Mouse (Mus musculus) heart, postnatal 14 days (tissue): ENCODE measurements at regions not wholly inside any gene's neighbourhood (a gene's known extent, or its start where the extent isn't known, plus 50 kb on each side); places are given as distances from the start of the nearest gene placed in this dataset.
"Not testable (repeated sequence)": the region's sequence is repeated elsewhere in the genome, so short reads cannot be mapped to it uniquely, and the experiment has no call there.

ENCODE experiments used
- DNase-seq, 2 experiments: peaks; one replicate each; pipeline ENCODE4 v3.0.0; 2021 to 2022
- intact Hi-C: fragments of 180-260 bp; cut with DNase I; formaldehyde crosslinking; loops from one replicate; pipeline ENCODE4 v1.15.1; 2025

DNA sequence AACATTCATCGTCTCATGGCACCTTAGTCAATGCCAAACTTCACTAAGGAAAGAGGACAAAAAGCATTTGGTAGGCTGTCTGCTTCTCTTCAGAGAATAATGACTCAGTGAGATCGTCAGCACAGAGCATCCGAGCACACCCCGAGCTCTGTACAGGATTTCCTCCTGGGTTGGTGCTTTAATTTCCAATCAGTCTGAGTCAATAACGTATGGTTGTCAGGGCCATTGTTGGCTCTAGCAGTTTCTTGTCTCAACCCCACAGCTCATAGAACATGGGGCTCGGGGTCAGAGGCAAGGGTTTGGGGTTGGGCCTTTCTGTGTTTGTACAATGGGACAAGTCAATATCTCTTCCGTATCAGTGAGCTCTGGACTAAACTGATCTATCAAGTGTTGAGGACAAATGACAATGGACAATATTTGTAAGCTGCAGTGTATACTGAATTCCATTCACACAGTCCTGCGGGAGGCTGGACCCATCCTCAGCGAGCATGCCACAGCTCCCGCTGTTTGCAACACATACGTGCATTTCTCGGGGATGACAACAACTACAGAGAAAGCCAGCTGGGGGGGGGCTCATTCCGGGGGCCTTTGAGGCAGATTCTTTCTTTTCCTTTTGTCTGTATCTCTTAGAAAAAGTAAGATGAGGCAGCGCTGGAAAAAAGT is 116.8 kb upstream of the Cdk6 start:
- intact Hi-C loops: loop anchor here (2.0 to 5.0 kb wide), 2 partner anchors 118 to 293 kb away; no protein-coding TSS in a partner anchor
- not testable (repeated sequence) for DNase-seq

- not testable (repeated sequence) for DNase-seq
- intact Hi-C loops: loop anchor here (2.0 to 5.0 kb wide), 2 partner anchors 117 to 292 kb away; no protein-coding TSS in a partner anchor
These were observed 115.9 kb upstream of the Cdk6 start for GRCm38 (mm10) chr5:3225358-3225757.

DNA sequence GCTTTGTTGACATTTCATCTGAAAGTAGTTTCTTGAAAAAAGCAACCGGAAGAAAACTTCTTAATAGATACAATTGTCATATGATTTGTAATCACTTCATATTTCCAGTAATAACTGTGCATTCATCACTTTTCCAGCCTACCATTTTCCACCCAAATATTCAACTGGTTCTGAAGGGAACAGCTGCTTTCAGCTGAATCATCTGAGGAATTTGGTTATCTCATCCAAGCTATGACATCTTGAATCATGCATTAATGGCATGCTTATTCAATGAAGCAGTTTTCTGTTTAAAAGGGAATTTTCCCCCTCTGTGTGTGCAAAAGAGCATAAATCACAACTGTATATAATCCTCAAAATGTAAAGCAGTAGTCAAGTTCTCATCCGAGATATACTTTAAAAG is 97.2 kb upstream of the Cdk6 start:
- intact Hi-C loops, DNase-seq: not testable (repeated sequence)

GRCm38 (mm10) chr5:3247333-3247732 is 94.0 kb upstream of the Cdk6 start:
- DNase-seq: no peak
- intact Hi-C loops: no loop called here

- intact Hi-C loops: no loop called here
- DNase-seq: no peak
These were observed 91.0 kb upstream of the Cdk6 start for GRCm38 (mm10) chr5:3250273-3250672.

- intact Hi-C loops: no loop called here
- DNase-seq: no peak
These were observed 81.0 kb upstream of the Cdk6 start for GRCm38 (mm10) chr5:3260289-3260688.

- DNase-seq: not testable (repeated sequence)
These were observed 76.1 kb upstream of the Cdk6 start for GRCm38 (mm10) chr5:3264988-3265738.

DNA sequence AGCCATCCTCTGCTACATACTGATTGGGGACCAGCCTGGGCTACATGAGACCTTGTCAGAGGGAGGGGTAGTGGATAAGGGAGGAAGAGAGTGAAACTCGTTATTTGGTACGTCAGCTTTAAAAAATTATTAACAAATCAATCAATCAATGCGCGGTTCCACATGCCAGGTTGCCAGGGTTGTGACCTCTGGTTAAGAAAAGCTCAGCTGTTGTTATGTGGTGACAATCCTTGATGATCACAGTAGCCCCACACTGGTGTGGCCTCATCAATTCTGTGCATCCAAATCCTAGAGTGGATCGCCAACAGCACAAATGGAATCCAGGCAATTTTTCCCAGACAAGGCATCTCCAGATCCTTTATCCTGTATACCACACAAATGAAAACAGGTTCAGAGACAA is 74.3 kb upstream of the Cdk6 start:
- DNase-seq: no peak
- intact Hi-C loops: no loop called here

More at GRCm38 (mm10) chr5:3264988-3265738, 76.1 kb upstream of the Cdk6 start:
- intact Hi-C loops: not testable (repeated sequence)

DNA sequence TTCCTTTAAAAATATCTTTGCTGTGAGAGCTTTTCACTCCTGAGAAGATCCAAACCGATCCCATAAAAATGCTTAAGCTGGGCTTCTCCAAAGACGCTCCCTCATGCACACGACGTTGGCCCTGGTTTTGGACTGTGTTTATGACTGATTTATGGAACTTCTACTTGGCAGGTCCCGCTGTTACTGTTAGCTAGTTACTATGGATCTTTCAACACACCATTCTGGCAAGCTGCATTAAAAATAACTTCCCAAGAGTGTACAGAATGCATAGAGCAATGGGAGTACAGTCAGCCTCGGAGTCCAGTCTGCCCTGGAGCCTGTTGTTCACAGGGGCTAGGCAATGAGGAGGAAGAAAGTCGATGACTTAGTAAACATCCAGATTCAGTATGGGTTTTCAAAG is 71.5 kb upstream of the Cdk6 start:
- intact Hi-C loops: no loop called here
- no peak for DNase-seq

DNA sequence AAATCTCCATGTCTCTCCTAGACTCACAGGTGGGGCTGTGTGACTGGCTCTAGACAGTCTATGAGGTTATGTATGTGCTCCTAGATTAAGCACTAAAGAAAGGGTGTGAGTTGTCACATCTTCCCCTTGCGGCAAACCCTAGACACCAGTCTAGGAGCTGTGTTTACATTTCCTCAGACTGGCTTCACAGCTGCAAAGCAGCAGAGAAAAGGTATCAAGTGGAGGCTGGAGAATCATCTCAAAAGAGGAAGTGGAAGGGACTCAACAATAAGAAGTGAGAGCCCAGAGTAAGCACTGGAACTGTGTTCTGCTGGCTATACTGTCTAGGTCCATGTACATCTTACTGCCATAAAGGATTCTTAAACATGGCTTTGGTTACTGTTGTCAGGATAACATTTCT is 68.1 kb upstream of the Cdk6 start:
- DNase-seq, intact Hi-C loops: not testable (repeated sequence)

DNA sequence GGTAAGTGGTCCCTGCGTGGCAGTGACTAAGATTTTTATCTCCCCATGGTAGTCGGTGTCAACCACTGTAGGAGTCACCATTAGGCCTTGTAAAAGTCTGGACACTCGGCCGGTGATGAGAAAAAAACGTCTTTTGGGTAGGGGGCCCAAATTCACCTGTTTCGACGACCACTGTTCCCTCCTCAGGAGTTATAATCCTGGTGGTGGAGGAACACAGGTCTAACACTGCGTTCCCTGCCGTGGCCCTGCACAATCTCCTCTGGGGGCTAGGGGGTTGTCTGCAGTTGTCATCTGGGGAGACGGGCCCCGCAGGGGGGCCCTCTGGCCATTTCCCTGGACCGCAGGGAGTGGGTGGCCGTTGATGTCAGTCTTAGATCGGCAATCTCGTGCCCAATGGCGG is 64.0 kb upstream of the Cdk6 start:
- intact Hi-C loops, DNase-seq: not testable (repeated sequence)

DNA sequence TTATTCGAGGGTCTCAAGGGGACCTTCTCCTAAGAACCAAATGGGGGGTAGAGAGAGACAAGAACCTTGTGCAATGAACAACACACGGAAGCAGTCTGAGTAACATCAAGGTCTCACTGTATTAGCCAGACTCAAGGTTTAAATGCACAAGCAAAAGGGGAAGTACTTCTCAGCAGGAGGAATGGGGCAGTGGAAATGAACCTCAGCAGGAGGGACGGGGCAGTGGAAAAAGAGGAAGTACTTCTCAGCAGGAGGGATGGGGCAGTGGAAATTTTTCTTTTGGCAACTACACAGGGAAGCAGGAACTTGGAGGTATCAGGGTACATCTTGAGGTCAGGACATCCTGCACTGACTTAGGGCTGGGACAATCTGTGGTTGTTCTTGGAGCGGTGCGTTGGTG is 62.3 kb upstream of the Cdk6 start:
- intact Hi-C loops: not testable (repeated sequence)

DNA sequence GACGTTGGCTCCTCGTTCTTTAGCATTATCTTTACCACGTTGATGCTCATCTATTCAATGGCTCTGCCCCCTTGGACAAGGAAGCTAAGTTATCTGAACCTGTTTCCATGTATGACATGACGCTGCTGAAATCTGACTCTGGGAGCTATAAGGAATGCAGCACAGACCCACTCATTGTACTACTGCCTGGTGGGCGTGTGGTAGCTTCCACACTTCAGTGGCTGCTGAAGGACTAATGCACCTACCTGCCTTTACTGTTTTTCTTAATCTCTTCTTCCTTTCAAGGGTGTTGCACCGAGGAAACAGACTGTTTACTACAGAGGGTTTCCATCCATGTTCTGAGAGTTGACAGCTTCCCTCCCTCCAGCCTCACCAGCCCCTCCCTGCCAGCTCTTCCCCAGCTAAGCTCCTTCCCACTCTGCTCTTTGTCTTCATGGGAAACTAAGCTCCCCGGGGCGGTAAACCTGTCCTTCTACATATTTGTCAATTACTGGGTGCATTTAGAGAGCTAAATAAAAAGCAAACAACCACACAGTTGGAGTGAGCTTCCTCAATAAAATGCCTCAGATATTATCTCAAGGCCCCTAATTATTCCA is 59.3 kb upstream of the Cdk6 start:
- DNase-seq, intact Hi-C loops: not testable (repeated sequence)

More for the DNA sequence above, 62.3 kb upstream of the Cdk6 start:
- DNase-seq: not testable (repeated sequence)

DNA sequence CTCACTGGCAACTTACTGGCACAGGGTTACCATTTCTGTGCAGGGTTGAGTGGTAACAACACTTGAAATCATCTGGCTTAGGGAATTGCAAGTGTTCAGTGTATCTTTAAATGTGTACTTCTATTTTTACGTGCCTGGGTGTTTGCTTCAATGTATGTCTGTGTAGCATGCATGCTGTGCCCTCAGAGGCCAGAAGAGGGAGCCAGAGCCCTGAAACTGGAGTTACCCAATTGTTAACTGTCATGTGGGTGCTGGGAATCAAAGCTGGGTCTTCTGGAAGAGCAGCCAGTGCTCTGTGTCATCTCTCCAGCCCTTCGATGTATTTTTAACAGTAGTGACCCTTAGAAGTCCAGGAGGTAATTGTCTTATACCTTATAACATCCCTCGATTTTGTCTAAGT is 58.2 kb upstream of the Cdk6 start:
- intact Hi-C loops: no loop called here
- no peak for DNase-seq

GRCm38 (mm10) chr5:3284335-3284734 is 57.0 kb upstream of the Cdk6 start:
- DNase-seq, intact Hi-C loops: not testable (repeated sequence)

DNA sequence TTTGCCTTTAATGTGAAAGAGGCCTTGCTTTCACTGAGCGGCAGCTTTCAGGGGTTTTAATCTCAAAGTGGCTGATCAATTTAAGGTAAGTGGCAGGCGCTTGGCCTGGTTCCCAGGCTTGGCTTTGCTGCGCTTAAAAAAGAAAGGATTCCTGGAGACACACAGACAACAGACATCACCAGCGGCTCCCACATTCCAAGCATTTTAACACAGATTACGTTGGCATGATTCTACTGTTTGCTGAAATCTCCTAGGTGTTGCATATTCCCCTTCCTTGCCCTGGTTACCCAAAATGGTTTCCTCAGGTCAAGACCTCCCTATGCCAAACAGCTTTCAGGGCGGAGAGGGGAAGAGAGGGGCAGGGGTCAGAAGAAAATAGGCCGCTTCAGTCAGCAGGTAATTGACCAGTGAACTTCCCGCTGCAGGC is 51.3 kb upstream of the Cdk6 start:
- intact Hi-C loops: not testable (repeated sequence)
- DNase-seq: peak; percentile 22 to 58
